ENCODE assay signal across 11 mouse cellular contexts in genomic region chr15:82928844-82929243, GRCm38 (mm10). TPM values are rescaled to one million over a fixed set of nuclear protein-coding genes. Genes with fewer than 3 reads are reported as not detected.
DNase-seq lines count a peak whose midpoint lies in the region; ATAC-seq and TF ChIP-seq lines count a peak whose summit lies in the region.
"Had no signal": no experiment of that assay in that cellular context is flagged by ENCODE, and none has a peak within 500 bp of the region (broad histone marks: within the 10 kb centered on the region; RNA-seq: fewer than 3 reads in every experiment).

No protein-coding gene starts in this region.

- H3K4me1 ChIP-seq in hindbrain, embryonic 15.5 days (replicated peaks), result peaks cover 90% of the 10 kb centered on the region
- H3K4me1 ChIP-seq in hindbrain, embryonic 12.5 days, result peaks cover 82% of the 10 kb centered on the region
- peaks cover 59% of the 10 kb centered on the region for H3K4me1 ChIP-seq in E14TG2a.4 (replicated peaks; ENCODE audit: low read depth, low read length)
- peaks cover 94% of the 10 kb centered on the region for H3K4me1 ChIP-seq in forebrain, embryonic 13.5 days
- peaks cover 82% of the 10 kb centered on the region for H3K4me1 ChIP-seq in limb, embryonic 15.5 days

- H3K27me3 ChIP-seq in hindbrain, embryonic 15.5 days, result no peaks in the 10 kb centered on the region
- H3K27me3 ChIP-seq in hindbrain, embryonic 12.5 days, result peaks cover 61% of the 10 kb centered on the region
- peaks cover 45% of the 10 kb centered on the region for H3K27me3 ChIP-seq in E14TG2a.4 (ENCODE audit: insufficient read depth, low read length)
- 0 out of 2 replicates have a peak, but pooled peaks cover 9% of the 10 kb centered on the region for H3K27me3 ChIP-seq in forebrain, embryonic 13.5 days
- peaks cover 46% of the 10 kb centered on the region for H3K27me3 ChIP-seq in limb, embryonic 15.5 days

- H3K4me3 ChIP-seq in hindbrain, embryonic 15.5 days, result no peak overlapping the region
- H3K4me3 ChIP-seq in hindbrain, embryonic 12.5 days, result no peak overlapping the region
- H3K4me3 ChIP-seq in E14TG2a.4 (replicated peaks; ENCODE audit: low read length), result 0 out of 2 replicates have a peak overlapping the region, but pooled peaks have one; percentile 23
- H3K4me3 ChIP-seq in forebrain, embryonic 13.5 days, result no peak overlapping the region
- no peak overlapping the region for H3K4me3 ChIP-seq in limb, embryonic 15.5 days
- H3K4me3 ChIP-seq: heart, embryonic 12.5 days; kidney, embryonic 15.5 days had no signal

- no peak for TF ChIP-seq CTCF in E14TG2a.4 (conservative IDR thresholded peaks at IDR 0.05; ENCODE audit: low read length)

- no peak for ATAC-seq in hindbrain, embryonic 15.5 days (ENCODE audit: low FRiP score, low read depth)
- ATAC-seq in hindbrain, embryonic 12.5 days (ENCODE audit: low FRiP score), result no peak
- no peak for ATAC-seq in forebrain, embryonic 13.5 days
- no peak for ATAC-seq in limb, embryonic 15.5 days (ENCODE audit: insufficient number of reproducible peaks, low FRiP score, low TSS enrichment, low read depth)
- no peak for ATAC-seq in frontal cortex, adult (ENCODE audit: low TSS enrichment)

- H3K4me2 ChIP-seq in hindbrain, embryonic 15.5 days, result no peak overlapping the region
- H3K4me2 ChIP-seq in hindbrain, embryonic 12.5 days (replicated peaks), result no peak overlapping the region
- no peak overlapping the region for H3K4me2 ChIP-seq in forebrain, embryonic 13.5 days
- no peak overlapping the region for H3K4me2 ChIP-seq in limb, embryonic 15.5 days
- H3K4me2 ChIP-seq: heart, embryonic 12.5 days had no signal

- no peak for DNase-seq in lung, postnatal 25 days (ENCODE audit: low spot score)
- no peak for DNase-seq in frontal cortex, postnatal 14 days (ENCODE audit: low spot score in 2 of 2)
- DNase-seq: lung, postnatal 4 days had no signal

- no peaks in the 10 kb centered on the region for H3K9me3 ChIP-seq in hindbrain, embryonic 15.5 days
- H3K9me3 ChIP-seq in hindbrain, embryonic 12.5 days (replicated peaks), result no peaks in the 10 kb centered on the region
- no peaks in the 10 kb centered on the region for H3K9me3 ChIP-seq in E14TG2a.4 (ENCODE audit: low read length)
- no peaks in the 10 kb centered on the region for H3K9me3 ChIP-seq in forebrain, embryonic 13.5 days (replicated peaks)
- H3K9me3 ChIP-seq in limb, embryonic 15.5 days, result no peaks in the 10 kb centered on the region
- H3K9me3 ChIP-seq: heart, embryonic 12.5 days; kidney, embryonic 15.5 days had no signal

- H3K9ac ChIP-seq in hindbrain, embryonic 15.5 days, result no peak overlapping the region
- H3K9ac ChIP-seq in hindbrain, embryonic 12.5 days, result no peak overlapping the region
- H3K9ac ChIP-seq in forebrain, embryonic 13.5 days, result no peak overlapping the region
- no peak overlapping the region for H3K9ac ChIP-seq in limb, embryonic 15.5 days
- H3K9ac ChIP-seq: heart, embryonic 12.5 days; kidney, embryonic 15.5 days had no signal

- peak overlapping the region; percentile 77; the same call in 1 of the 2 replicates for H3K27ac ChIP-seq in hindbrain, embryonic 15.5 days (replicated peaks)
- no peak overlapping the region for H3K27ac ChIP-seq in hindbrain, embryonic 12.5 days
- peak overlapping the region; percentile 86 for H3K27ac ChIP-seq in forebrain, embryonic 13.5 days
- H3K27ac ChIP-seq in limb, embryonic 15.5 days, result peak overlapping the region; percentile 22; the same call in 1 of the 2 replicates

- whole genome bisulfite sequencing in hindbrain, embryonic 15.5 days, result 69% methylated on average over 8 of the region's 8 CpGs
- whole genome bisulfite sequencing in hindbrain, embryonic 12.5 days, result 64% methylated on average over 8 of the region's 8 CpGs
- 64% methylated on average over 8 of the region's 8 CpGs for WGBS in forebrain, embryonic 13.5 days
- WGBS in limb, embryonic 15.5 days, result 44% methylated on average over 8 of the region's 8 CpGs

- no peaks in the 10 kb centered on the region for H3K36me3 ChIP-seq in hindbrain, embryonic 15.5 days
- no peaks in the 10 kb centered on the region for H3K36me3 ChIP-seq in hindbrain, embryonic 12.5 days
- no peaks in the 10 kb centered on the region for H3K36me3 ChIP-seq in E14TG2a.4 (ENCODE audit: insufficient read depth, low read length)
- no peaks in the 10 kb centered on the region for H3K36me3 ChIP-seq in forebrain, embryonic 13.5 days (ENCODE audit: poor library complexity, severe bottlenecking)
- no peaks in the 10 kb centered on the region for H3K36me3 ChIP-seq in limb, embryonic 15.5 days
- H3K36me3 ChIP-seq: heart, embryonic 12.5 days; kidney, embryonic 15.5 days had no signal

RNA-seq across cellular contexts. Expression of gene Tcf20, which starts 58.8 kb away (rescaled TPM):
- 10.4 and 11.4 TPM in 2 replicates for polyA plus RNA-seq in hindbrain, embryonic 15.5 days (2015; fragmentation: Nextera tagmentation; extraction: Ambion mirVana)
- 12.4 and 14.0 TPM in 2 replicates for polyA plus RNA-seq in hindbrain, embryonic 12.5 days (2016; fragmentation: Nextera tagmentation; extraction: Ambion mirVana)
- 15.3 and 18.6 TPM in 2 replicates for polyA plus RNA-seq in forebrain, embryonic 13.5 days (2015; fragmentation: Nextera tagmentation; extraction: Ambion mirVana)
- 8.5 and 10.5 TPM in 2 replicates for polyA plus RNA-seq in limb, embryonic 15.5 days (2015; fragmentation: Nextera tagmentation; extraction: Ambion mirVana)
